Mouse (Mus musculus) heart, postnatal 25 days (tissue): ENCODE data around the gene Fbl. TPM values are rescaled to one million over a fixed set of nuclear protein-coding genes. Genes with fewer than 3 reads are reported as not detected.

Source experiments
- total RNA-seq, 2 experiments: library from RNA; stranded (reverse); gene quantifications; 2 replicates each; pipeline ENCODE4 v1.2.3; 2021

Gene Fbl
- total RNA-seq, 2 experiments from 2014 or later = 32.2 to 35.3 TPM

Other genes with a start within 250 kb of the Fbl start
- 1 to 10 TPM; 6.2 to 6.6 TPM for gene Zfp974, start 240.2 kb upstream of the Fbl start, total RNA-seq
- 1 to 10 TPM; 7.3 to 8.7 TPM for gene Zfp780b, start 190.5 kb upstream of the Fbl start, total RNA-seq
- gene Zfp850, start 155.6 kb upstream of the Fbl start, total RNA-seq = under 1 TPM; 0.75 to 0.94 TPM
- gene Psmc4, start 119.6 kb upstream of the Fbl start, total RNA-seq = 10 to 100 TPM; 86.9 to 94.6 TPM
- gene Fcgbp, start 98.5 kb upstream of the Fbl start, total RNA-seq = not detected
- gene 9530053A07Rik, start 40.2 kb upstream of the Fbl start, total RNA-seq = not detected
- gene Dyrk1b, start 9.8 kb downstream of the Fbl start, total RNA-seq = 10 to 100 TPM; 30.5 to 32.0 TPM
- gene Eid2, start 98.2 kb downstream of the Fbl start, total RNA-seq = 10 to 100 TPM; 11.9 to 12.1 TPM
- 10 to 100 TPM; 10.1 to 10.2 TPM for gene Eid2b, start 108.0 kb downstream of the Fbl start, total RNA-seq
- not detected for gene Selenov, start 121.5 kb downstream of the Fbl start, total RNA-seq
- gene Dll3, start 132.5 kb downstream of the Fbl start, total RNA-seq = not detected
- 10 to 100 TPM; 60.5 to 61.7 TPM for gene Timm50, start 142.4 kb downstream of the Fbl start, total RNA-seq
- gene Supt5, start 169.0 kb downstream of the Fbl start, total RNA-seq = 10 to 100 TPM; 52.8 to 52.9 TPM
- 100 to 1,000 TPM; 489 to 520 TPM for gene Rps16, start 180.9 kb downstream of the Fbl start, total RNA-seq
- 10 to 100 TPM; 13.1 to 20.4 TPM for gene Plekhg2, start 202.9 kb downstream of the Fbl start, total RNA-seq
- 10 to 100 TPM; 14.1 to 18.0 TPM for gene Zfp36, start 210.5 kb downstream of the Fbl start, total RNA-seq
- 10 to 100 TPM; 18.2 to 20.9 TPM for gene Med29, start 223.0 kb downstream of the Fbl start, total RNA-seq
- 10 to 100 TPM; 40.6 to 44.3 TPM for gene Paf1, start 223.2 kb downstream of the Fbl start, total RNA-seq